In the genomic region with DNA sequence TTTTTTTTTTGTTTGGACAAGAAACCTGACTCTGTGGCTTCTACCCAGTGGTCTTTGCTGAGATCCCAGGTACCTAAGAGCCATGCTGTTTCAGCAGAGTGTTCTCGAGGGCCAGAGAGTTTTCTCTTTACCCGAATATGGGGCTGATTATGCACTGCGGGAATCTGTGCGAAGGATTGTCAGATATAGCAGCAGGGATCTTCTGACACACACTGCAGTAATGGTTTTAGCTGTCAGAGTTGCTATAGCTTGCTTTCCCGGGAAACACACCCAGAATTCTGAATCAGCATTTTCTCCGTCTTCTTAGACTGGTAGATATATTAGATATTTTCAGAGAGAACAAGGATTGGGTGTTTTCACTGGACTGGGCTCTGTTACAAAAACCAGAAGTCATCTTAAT, we compare ENCODE assay signal across 28 mouse cellular contexts.
DNase-seq lines count a peak whose midpoint lies in the region; ATAC-seq and TF ChIP-seq lines count a peak whose summit lies in the region.
"Had no signal": no experiment of that assay in that cellular context is flagged by ENCODE, and none has a peak within 500 bp of the region (broad histone marks: within the 10 kb centered on the region; RNA-seq: fewer than 3 reads in every experiment).

No protein-coding gene starts in this region.

- H3K4me2 ChIP-seq in forebrain, postnatal 0 days (ENCODE audit: low read depth), result no peak overlapping the region
- H3K4me2 ChIP-seq in forebrain, embryonic 12.5 days, result no peak overlapping the region
- no peak overlapping the region for H3K4me2 ChIP-seq in liver, embryonic 13.5 days
- no peak overlapping the region for H3K4me2 ChIP-seq in liver, postnatal 0 days (ENCODE audit: low read depth, low read length)
- H3K4me2 ChIP-seq: embryonic facial prominence, embryonic 12.5 days; embryonic facial prominence, embryonic 15.5 days; heart, embryonic 13.5 days; hindbrain, embryonic 14.5 days had no signal

- ATAC-seq in forebrain, postnatal 0 days, result peak; percentile 54
- no peak for ATAC-seq in forebrain, embryonic 12.5 days (ENCODE audit: low FRiP score)
- ATAC-seq in liver, embryonic 13.5 days (ENCODE audit: low read depth), result peak; percentile 29; the same call in 1 of the 2 replicates
- ATAC-seq in liver, postnatal 0 days, result no peak
- ATAC-seq: hindbrain, postnatal 0 days; inflammation-experienced regulatory T-cells, adult 6 months; intestine, embryonic 16.5 days; Patski had no signal

- no peaks in the 10 kb centered on the region for H3K36me3 ChIP-seq in forebrain, postnatal 0 days (ENCODE audit: insufficient read depth)
- no peaks in the 10 kb centered on the region for H3K36me3 ChIP-seq in forebrain, embryonic 12.5 days (replicated peaks)
- no peaks in the 10 kb centered on the region for H3K36me3 ChIP-seq in liver, embryonic 13.5 days
- no peaks in the 10 kb centered on the region for H3K36me3 ChIP-seq in liver, postnatal 0 days (replicated peaks; ENCODE audit: insufficient read depth, low read length)
- H3K36me3 ChIP-seq: embryonic facial prominence, embryonic 12.5 days; embryonic facial prominence, embryonic 15.5 days; G1E; heart, embryonic 13.5 days had no signal

- TF ChIP-seq CTCF in forebrain, postnatal 0 days (IDR thresholded peaks at IDR 0.05; ENCODE audit: low read depth), result no peak
- TF ChIP-seq CTCF in liver, postnatal 0 days (IDR thresholded peaks at IDR 0.05; ENCODE audit: low read depth), result no peak

- H3K27ac ChIP-seq in forebrain, postnatal 0 days (ENCODE audit: low read depth, low read length), result no peak overlapping the region
- H3K27ac ChIP-seq in forebrain, embryonic 12.5 days, result no peak overlapping the region
- H3K27ac ChIP-seq in liver, embryonic 13.5 days, result no peak overlapping the region
- H3K27ac ChIP-seq in liver, postnatal 0 days (ENCODE audit: low read depth), result no peak overlapping the region
- H3K27ac ChIP-seq: embryonic facial prominence, embryonic 12.5 days; embryonic facial prominence, embryonic 15.5 days; gastrocnemius, adult 2 months; heart, embryonic 13.5 days; hindbrain, embryonic 14.5 days; hindbrain, postnatal 0 days had no signal

- DNase-seq in forebrain, postnatal 0 days, result peak; percentile 30
- DNase-seq in liver, embryonic 13.5 days, result no peak
- no peak for DNase-seq in liver, postnatal 0 days
- DNase-seq in brain, adult 2 months (ENCODE audit: low read depth, low spot score), result peak; percentile 36
- DNase-seq in T-cell, adult 2 months (ENCODE audit: low spot score), result no peak
- DNase-seq: adrenal gland, adult 2 months; adrenal gland, postnatal 14 days; B cell, adult 2 months; cerebellum, adult 18-20 months; cerebellum, adult 9-11 months; cerebellum, postnatal 25 days; gastrocnemius, adult 2 months; gastrocnemius, postnatal 14 days; heart, adult 18-20 months; heart, postnatal 14 days; heart, postnatal 4 days; kidney, adult 18-20 months had no signal

- no peaks in the 10 kb centered on the region for H3K4me1 ChIP-seq in forebrain, postnatal 0 days (ENCODE audit: insufficient read depth)
- no peaks in the 10 kb centered on the region for H3K4me1 ChIP-seq in forebrain, embryonic 12.5 days
- H3K4me1 ChIP-seq in liver, embryonic 13.5 days (replicated peaks), result no peaks in the 10 kb centered on the region
- H3K4me1 ChIP-seq in liver, postnatal 0 days (ENCODE audit: insufficient read depth), result no peaks in the 10 kb centered on the region
- H3K4me1 ChIP-seq: embryonic facial prominence, embryonic 12.5 days; embryonic facial prominence, embryonic 15.5 days; heart, embryonic 13.5 days had no signal

- H3K9ac ChIP-seq in forebrain, postnatal 0 days, result no peak overlapping the region
- no peak overlapping the region for H3K9ac ChIP-seq in forebrain, embryonic 12.5 days
- H3K9ac ChIP-seq in liver, embryonic 13.5 days, result no peak overlapping the region
- H3K9ac ChIP-seq in liver, postnatal 0 days (replicated peaks), result no peak overlapping the region
- H3K9ac ChIP-seq: embryonic facial prominence, embryonic 12.5 days; embryonic facial prominence, embryonic 15.5 days; heart, embryonic 13.5 days; hindbrain, embryonic 14.5 days had no signal

- no peaks in the 10 kb centered on the region for H3K9me3 ChIP-seq in forebrain, postnatal 0 days (ENCODE audit: low read length)
- H3K9me3 ChIP-seq in forebrain, embryonic 12.5 days, result no peaks in the 10 kb centered on the region
- no peaks in the 10 kb centered on the region for H3K9me3 ChIP-seq in liver, embryonic 13.5 days (replicated peaks)
- H3K9me3 ChIP-seq in liver, postnatal 0 days (ENCODE audit: low read length), result no peaks in the 10 kb centered on the region
- H3K9me3 ChIP-seq: embryonic facial prominence, embryonic 12.5 days; embryonic facial prominence, embryonic 15.5 days; heart, embryonic 13.5 days had no signal

- no peak for TF ChIP-seq EP300 in liver, postnatal 0 days (IDR thresholded peaks at IDR 0.05; ENCODE audit: low read depth)

- 53% methylated on average over 6 of the region's 6 CpGs for WGBS in forebrain, postnatal 0 days
- WGBS in forebrain, embryonic 12.5 days, result 84% methylated on average over 6 of the region's 6 CpGs
- WGBS in liver, embryonic 13.5 days (ENCODE audit: insufficient replicate concordance), result 63% methylated on average over 6 of the region's 6 CpGs
- WGBS in liver, postnatal 0 days (ENCODE audit: insufficient replicate concordance), result 74% methylated on average over 6 of the region's 6 CpGs

- no peaks in the 10 kb centered on the region for H3K27me3 ChIP-seq in forebrain, postnatal 0 days (ENCODE audit: insufficient read depth, low read length)
- H3K27me3 ChIP-seq in forebrain, embryonic 12.5 days, result no peaks in the 10 kb centered on the region
- H3K27me3 ChIP-seq in liver, embryonic 13.5 days, result no peaks in the 10 kb centered on the region
- no peaks in the 10 kb centered on the region for H3K27me3 ChIP-seq in liver, postnatal 0 days (ENCODE audit: insufficient read depth, low read length)
- H3K27me3 ChIP-seq: CH12.LX; embryonic facial prominence, embryonic 12.5 days; embryonic facial prominence, embryonic 15.5 days; heart, embryonic 13.5 days; Patski had no signal

- H3K4me3 ChIP-seq in forebrain, postnatal 0 days (ENCODE audit: low read depth, low read length), result no peak overlapping the region
- H3K4me3 ChIP-seq in forebrain, embryonic 12.5 days (replicated peaks), result no peak overlapping the region
- H3K4me3 ChIP-seq in liver, embryonic 13.5 days (replicated peaks), result no peak overlapping the region
- H3K4me3 ChIP-seq in liver, postnatal 0 days (ENCODE audit: low read depth, low read length), result no peak overlapping the region
- H3K4me3 ChIP-seq: embryonic facial prominence, embryonic 12.5 days; embryonic facial prominence, embryonic 15.5 days; gastrocnemius, adult 2 months; heart, embryonic 13.5 days had no signal

Comparison
In these comparisons a context has a peak if more than half of its experiments do, and no peak if none do; other contexts are left out.
1. ATAC-seq: peak in forebrain, postnatal 0 days (single experiment) and liver, embryonic 13.5 days (single experiment); none in forebrain, embryonic 12.5 days (single experiment) and liver, postnatal 0 days (single experiment).
2. DNase-seq: peak in forebrain, postnatal 0 days (single experiment) and brain, adult 2 months (single experiment); none in liver, embryonic 13.5 days (single experiment), liver, postnatal 0 days (single experiment) and T-cell, adult 2 months (single experiment).